Mouse (Mus musculus): ENCODE data around the gene Snx1. TPM values are rescaled to one million over a fixed set of nuclear protein-coding genes. Genes with fewer than 3 reads are reported as not detected.

Gene Snx1
- polyA plus RNA-seq, 1 experiment: 105 TPM

DNA sequence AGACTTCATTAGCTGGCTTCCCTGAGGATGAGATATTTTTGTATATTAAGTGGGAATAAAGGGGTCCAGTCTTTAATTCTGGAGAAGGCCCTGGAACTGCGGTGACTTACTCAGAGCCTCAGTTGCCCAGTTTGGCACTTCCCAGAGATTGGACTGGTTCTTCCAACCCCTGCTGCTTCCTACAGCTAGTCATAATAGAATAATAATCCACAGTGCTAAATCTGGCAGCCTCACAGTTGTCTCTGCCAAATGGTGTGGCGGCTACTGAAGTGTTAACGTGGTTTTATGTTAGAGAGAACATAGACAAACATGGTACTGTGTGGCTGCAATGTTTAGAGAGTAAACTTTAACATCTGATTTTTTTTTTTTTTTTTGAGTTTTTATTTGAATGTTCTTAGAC lies 64.7 kb downstream of the Snx1 start:
- peak overlapping the region; percentile 97 for H3K4me3 ChIP-seq (replicated peaks)
- TF ChIP-seq FLI1 (IDR thresholded peaks at IDR 0.05; ENCODE audit: low read length) (no peak), GATA1 (IDR thresholded peaks at IDR 0.05; ENCODE audit: borderline replicate concordance, low read length) (no peak)
- H3K27me3 ChIP-seq (replicated peaks): no peaks in the 10 kb centered on the region
- H3K9me3 ChIP-seq: no peaks in the 10 kb centered on the region
- H3K36me3 ChIP-seq (replicated peaks; ENCODE audit: low read length): peaks cover 48% of the 10 kb centered on the region
- H3K4me1 ChIP-seq: peaks cover 53% of the 10 kb centered on the region

DNA sequence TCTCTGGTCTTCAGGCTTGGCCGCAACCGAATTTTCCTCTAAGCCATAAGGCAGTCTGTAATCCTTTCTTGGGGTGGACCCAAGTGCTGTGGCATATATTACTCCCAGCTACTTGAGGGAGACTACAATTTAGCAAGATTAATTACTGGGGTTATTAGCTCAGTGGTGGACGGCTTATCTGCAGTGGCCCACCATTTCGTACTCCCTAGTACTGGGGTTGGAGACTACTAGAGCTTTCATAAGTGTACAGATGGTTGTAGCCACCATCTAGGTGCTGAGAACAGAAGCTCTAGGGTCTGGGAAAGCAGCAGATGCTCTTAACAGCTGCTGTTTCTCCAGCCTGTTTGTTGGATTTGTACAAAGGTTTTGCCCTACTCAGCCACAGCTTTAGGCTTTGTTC lies 65.4 kb downstream of the Snx1 start:
- Histone ChIP-seq H3K9me3 (no peaks in the 10 kb centered on the region), H3K4me1 (peaks cover 53% of the 10 kb centered on the region), H3K27me3 (replicated peaks) (no peaks in the 10 kb centered on the region), H3K36me3 (replicated peaks; ENCODE audit: low read length) (peaks cover 41% of the 10 kb centered on the region), H3K4me3 (replicated peaks) (peak overlapping the region; percentile 97)
- TF ChIP-seq GATA1 (IDR thresholded peaks at IDR 0.05; ENCODE audit: borderline replicate concordance, low read length) (no peak), FLI1 (IDR thresholded peaks at IDR 0.05; ENCODE audit: low read length) (no peak)

DNA sequence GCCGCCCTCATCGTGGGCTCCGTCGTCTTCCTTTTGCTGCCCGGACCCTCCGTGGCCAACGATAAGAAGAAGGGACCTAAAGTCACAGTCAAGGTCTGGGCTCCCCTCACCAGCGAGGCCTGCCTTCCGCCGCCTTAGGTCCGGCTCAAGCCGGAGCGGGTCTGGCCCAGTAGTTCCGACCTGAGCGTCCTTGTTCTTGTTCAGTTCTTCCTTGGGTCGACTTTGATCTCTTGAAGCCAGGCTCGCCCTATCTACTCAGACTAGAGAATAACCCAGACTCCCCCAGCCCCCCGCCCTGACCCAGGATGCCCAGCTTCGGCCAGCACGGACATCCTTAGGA lies 66.1 kb downstream of the Snx1 start:
- H3K4me3 ChIP-seq (replicated peaks): peak overlapping the region; percentile 97
- peaks cover 34% of the 10 kb centered on the region for H3K36me3 ChIP-seq (replicated peaks; ENCODE audit: low read length)
- H3K9me3 ChIP-seq: no peaks in the 10 kb centered on the region
- peaks cover 53% of the 10 kb centered on the region for H3K4me1 ChIP-seq
- H3K27me3 ChIP-seq (replicated peaks): no peaks in the 10 kb centered on the region
- TF ChIP-seq GATA1 (IDR thresholded peaks at IDR 0.05; ENCODE audit: borderline replicate concordance, low read length) (no peak), FLI1 (IDR thresholded peaks at IDR 0.05; ENCODE audit: low read length) (no peak)

DNA sequence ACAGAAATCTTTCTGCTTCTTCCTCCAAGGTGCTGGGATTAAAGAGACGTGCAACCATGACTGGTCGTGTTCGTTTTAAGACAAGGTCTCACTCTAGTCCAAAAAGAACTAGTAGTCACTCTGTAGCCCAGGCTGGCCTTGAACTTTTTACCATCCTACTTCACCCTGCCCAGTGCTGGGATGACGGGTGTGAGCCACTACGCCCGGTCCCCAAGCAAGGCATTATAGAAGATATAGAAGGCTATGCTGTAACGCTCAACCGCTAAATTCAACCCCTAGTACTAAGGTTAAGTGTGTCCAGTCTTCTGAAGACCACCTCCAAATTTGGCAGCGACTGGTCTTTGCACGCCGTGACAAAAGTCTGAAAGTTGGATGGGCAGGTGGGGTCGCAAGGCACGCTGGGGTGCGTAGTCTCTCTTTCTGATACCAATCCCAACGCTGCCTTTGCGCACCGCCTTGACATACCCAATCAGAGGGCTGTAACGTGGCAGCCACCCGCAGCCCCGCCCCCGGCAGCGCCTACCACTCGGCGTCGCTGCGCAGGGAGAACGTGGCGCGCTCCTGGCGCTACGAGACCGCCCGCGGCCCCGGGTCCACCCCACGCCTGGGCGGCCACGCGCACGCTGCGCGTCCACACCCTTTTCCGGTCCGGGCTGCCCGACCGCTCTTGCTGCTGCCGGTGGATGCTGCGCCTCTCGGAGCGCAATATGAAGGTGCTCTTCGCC lies 66.6 kb downstream of the Snx1 start, which contains the start of gene Ppib:
TSS of gene Ppib (plus strand) at position 640 of the 725 bp plus-strand sequence.
- Histone ChIP-seq H3K4me1 (peaks cover 53% of the 10 kb centered on the region), H3K4me3 (replicated peaks) (peak within 1 kb of the TSS; percentile 97), H3K27me3 (replicated peaks) (no peaks in the 10 kb centered on the region), H3K9me3 (no peaks in the 10 kb centered on the region), H3K36me3 (replicated peaks; ENCODE audit: low read length) (peaks cover 30% of the 10 kb centered on the region)
- TF ChIP-seq FLI1 (IDR thresholded peaks at IDR 0.05; ENCODE audit: low read length) (no peak), GATA1 (IDR thresholded peaks at IDR 0.05; ENCODE audit: borderline replicate concordance, low read length) (no peak)

DNA sequence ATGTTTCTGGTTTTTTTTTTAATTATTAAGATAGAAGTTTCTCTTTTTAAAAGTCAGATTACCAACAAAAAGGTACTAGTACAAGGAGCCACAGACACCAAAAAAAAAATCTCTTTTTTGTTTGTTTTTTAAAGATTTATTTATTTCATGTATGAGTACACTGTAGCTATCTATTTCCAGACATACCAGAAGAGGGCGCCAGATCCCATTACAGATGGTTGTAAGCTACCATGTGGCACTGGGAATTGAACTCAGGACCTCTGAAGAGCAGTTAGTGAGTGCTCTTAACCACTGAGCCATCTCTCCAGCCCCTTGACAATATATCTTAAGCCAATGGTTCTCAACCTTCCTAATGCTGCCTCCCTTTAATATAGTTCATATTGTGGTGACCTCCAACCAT lies 72.8 kb downstream of the Snx1 start:
- Histone ChIP-seq H3K4me1 (peaks cover 35% of the 10 kb centered on the region), H3K4me3 (replicated peaks) (no peak overlapping the region), H3K9me3 (peaks cover 4% of the 10 kb centered on the region; the same call in 1 of the 2 replicates), H3K36me3 (replicated peaks; ENCODE audit: low read length) (no peaks in the 10 kb centered on the region), H3K27me3 (replicated peaks) (no peaks in the 10 kb centered on the region)
- TF ChIP-seq FLI1 (IDR thresholded peaks at IDR 0.05; ENCODE audit: low read length): no peak
- TF ChIP-seq GATA1 (IDR thresholded peaks at IDR 0.05; ENCODE audit: borderline replicate concordance, low read length): no peak

DNA sequence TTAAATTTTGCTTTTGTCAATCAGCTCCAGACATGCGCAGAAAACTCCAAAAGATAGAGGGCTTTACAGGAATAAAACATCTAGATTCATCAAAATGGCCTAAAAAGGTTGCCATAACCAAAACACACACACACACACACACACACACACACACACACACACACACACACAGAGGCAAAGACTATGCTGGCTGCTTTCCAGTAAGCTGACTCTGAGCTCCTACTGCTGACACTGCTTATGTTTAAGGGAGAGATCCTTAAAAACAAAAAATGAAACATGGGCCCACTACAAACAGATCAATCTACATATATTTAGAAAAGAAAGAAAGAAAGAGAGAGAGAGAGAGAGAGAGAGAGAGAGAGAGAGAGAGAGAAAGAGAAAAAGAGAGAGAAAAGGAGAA lies 73.7 kb downstream of the Snx1 start:
- TF ChIP-seq GATA1 (IDR thresholded peaks at IDR 0.05; ENCODE audit: borderline replicate concordance, low read length) (no peak), FLI1 (IDR thresholded peaks at IDR 0.05; ENCODE audit: low read length) (no peak)
- no peaks in the 10 kb centered on the region for H3K36me3 ChIP-seq (replicated peaks; ENCODE audit: low read length)
- no peak overlapping the region for H3K4me3 ChIP-seq (replicated peaks)
- H3K4me1 ChIP-seq: peaks cover 26% of the 10 kb centered on the region
- no peaks in the 10 kb centered on the region for H3K27me3 ChIP-seq (replicated peaks)
- H3K9me3 ChIP-seq: peaks cover 4% of the 10 kb centered on the region; the same call in 1 of the 2 replicates

DNA sequence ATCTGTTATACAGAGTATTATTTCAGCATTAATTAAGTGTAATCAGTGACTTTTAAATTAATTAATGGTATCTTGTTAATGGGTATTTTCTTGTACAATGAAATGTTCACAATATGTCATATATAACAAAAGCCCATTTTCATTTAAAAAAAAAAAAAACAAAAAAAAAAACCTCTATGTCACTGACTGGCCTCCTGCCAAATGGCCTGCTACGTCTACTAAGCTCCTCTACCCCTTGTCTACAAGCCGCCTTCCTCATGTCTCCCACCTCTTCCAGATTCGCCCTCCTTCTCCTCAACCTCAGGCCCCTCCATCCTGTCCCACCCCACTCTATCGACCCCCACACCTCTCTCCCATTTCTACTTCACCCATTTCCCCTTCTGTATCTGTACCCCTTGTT lies 74.9 kb downstream of the Snx1 start:
- peaks cover 19% of the 10 kb centered on the region for H3K4me1 ChIP-seq
- TF ChIP-seq GATA1 (IDR thresholded peaks at IDR 0.05; ENCODE audit: borderline replicate concordance, low read length): no peak
- no peak for TF ChIP-seq FLI1 (IDR thresholded peaks at IDR 0.05; ENCODE audit: low read length)

DNA sequence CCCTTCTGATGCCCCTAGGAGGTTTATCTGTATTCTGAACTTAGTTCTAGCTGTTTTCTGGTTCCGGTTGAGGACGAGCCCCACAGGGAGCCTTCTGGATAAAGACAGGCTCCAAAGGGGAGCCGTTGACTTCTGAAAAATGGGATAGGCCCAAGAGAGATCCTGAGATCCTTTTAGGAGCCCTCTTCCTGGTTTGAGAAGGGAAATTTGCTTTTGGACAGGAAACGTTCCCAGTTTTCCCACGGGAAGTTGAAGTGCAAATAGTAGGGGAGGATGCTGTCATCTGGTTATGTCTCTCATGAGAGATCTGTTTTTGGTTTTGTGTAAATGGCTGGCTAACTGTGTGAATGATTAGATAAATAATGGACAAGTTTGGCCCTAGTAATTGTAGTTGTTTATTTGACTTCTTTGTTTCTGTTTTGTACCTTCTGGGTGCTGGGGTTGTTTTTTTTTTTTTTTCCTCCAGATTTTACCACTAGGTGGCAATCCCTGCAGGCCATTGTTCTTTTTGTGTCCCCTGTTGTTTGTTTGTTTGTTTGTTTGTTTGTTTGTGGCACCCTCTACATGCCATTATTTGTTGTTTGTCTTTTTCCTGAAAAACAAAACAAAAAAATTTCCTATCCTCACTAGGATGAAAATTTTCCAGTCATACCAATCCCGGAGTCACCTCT lies 76.3 kb downstream of the Snx1 start:
- Histone ChIP-seq H3K4me3 (replicated peaks) (no peak overlapping the region), H3K4me1 (peaks cover 19% of the 10 kb centered on the region), H3K9me3 (peaks cover 4% of the 10 kb centered on the region; the same call in 1 of the 2 replicates), H3K36me3 (replicated peaks; ENCODE audit: low read length) (peaks cover 3% of the 10 kb centered on the region), H3K27me3 (replicated peaks) (no peaks in the 10 kb centered on the region)
- TF ChIP-seq FLI1 (IDR thresholded peaks at IDR 0.05; ENCODE audit: low read length) (no peak), GATA1 (IDR thresholded peaks at IDR 0.05; ENCODE audit: borderline replicate concordance, low read length) (no peak)

More for the DNA sequence above, 74.9 kb downstream of the Snx1 start:
- no peaks in the 10 kb centered on the region for H3K36me3 ChIP-seq (replicated peaks; ENCODE audit: low read length)
- peaks cover 4% of the 10 kb centered on the region; the same call in 1 of the 2 replicates for H3K9me3 ChIP-seq
- no peak overlapping the region for H3K4me3 ChIP-seq (replicated peaks)
- no peaks in the 10 kb centered on the region for H3K27me3 ChIP-seq (replicated peaks)

DNA sequence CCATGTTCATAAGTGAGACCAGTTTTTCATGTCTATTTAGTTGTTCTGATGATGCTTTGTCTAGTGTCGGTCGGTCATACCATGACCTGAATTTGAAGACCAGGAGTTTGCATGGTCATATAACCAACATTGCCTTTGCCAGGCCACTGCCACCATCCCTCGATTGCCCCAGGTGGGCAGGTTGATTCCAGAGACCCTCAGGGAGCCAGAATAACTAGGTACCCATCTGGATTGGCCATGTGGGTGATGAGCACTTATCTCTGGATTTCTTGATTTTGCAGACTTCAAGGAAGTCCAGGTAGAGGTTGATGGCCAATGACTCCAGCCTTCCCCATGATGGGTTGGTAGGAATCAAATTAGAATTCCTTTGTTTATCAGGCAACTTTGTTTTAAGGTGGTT lies 83.1 kb downstream of the Snx1 start:
- H3K27me3 ChIP-seq (replicated peaks): no peaks in the 10 kb centered on the region
- no peaks in the 10 kb centered on the region for H3K9me3 ChIP-seq
- H3K4me1 ChIP-seq: peaks cover 34% of the 10 kb centered on the region
- TF ChIP-seq GATA1 (IDR thresholded peaks at IDR 0.05; ENCODE audit: borderline replicate concordance, low read length): no peak
- TF ChIP-seq FLI1 (IDR thresholded peaks at IDR 0.05; ENCODE audit: low read length): no peak
- H3K36me3 ChIP-seq (replicated peaks; ENCODE audit: low read length): peaks cover 54% of the 10 kb centered on the region
- H3K4me3 ChIP-seq (replicated peaks): no peak overlapping the region

DNA sequence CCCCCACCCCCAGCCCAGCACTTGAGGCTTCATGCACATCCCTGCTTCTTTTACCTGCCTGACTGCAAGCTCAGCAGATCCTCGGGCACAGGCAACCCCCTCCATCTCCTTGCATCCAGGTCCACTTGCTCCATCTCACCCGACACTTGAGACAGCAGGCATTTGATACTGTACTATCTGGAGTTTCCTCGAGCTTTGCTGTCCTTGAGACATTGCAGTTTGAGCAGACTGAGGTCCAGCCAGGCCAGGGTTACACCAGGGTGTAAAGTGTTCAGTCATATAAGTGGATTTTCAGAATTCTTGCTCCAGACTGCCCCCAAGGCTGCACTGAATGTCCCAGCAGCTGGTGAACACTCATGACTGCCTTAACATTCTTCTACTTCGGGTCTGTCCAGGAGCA lies 84.1 kb downstream of the Snx1 start:
- H3K4me3 ChIP-seq (replicated peaks): no peak overlapping the region
- no peaks in the 10 kb centered on the region for H3K27me3 ChIP-seq (replicated peaks)
- H3K4me1 ChIP-seq: peaks cover 34% of the 10 kb centered on the region
- no peaks in the 10 kb centered on the region for H3K9me3 ChIP-seq
- H3K36me3 ChIP-seq (replicated peaks; ENCODE audit: low read length): peaks cover 62% of the 10 kb centered on the region
- TF ChIP-seq GATA1 (IDR thresholded peaks at IDR 0.05; ENCODE audit: borderline replicate concordance, low read length) (no peak), FLI1 (IDR thresholded peaks at IDR 0.05; ENCODE audit: low read length) (no peak)

Measured in megakaryocyte, embryonic 14.5 days (primary cell).